Mouse (Mus musculus): ENCODE results near the gene Fcgr3.

DNA sequence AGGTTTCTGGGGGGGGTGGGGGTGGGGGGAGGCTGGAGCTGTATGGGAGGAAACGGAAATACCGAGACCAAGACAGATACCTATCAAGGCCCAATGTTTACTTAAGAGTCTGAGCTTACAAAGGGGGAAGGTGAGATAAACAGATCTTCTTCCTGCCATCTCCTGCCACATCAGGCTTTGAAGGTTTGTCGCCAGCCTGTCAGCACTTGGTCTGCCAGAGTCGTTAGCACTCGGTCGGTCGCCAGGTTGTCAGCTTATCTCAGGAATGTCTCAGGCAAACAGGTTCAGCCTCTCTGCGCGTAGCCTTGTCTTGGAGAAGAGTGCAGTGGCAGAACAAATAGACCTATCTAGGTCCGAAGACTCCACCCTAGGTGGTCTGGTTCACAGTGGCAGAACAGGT lies 4.3 kb downstream of the Fcgr3 start:
- TF ChIP-seq CTCF (IDR thresholded peaks at IDR 0.05; ENCODE audit: low read depth) (no peak), EP300 (IDR thresholded peaks at IDR 0.05; ENCODE audit: low read depth) (no peak)
